Mouse (Mus musculus) urinary bladder, postnatal 4 days (tissue): ENCODE measurements at regions not wholly inside any gene's neighbourhood (a gene's known extent, or its start where the extent isn't known, plus 50 kb on each side); places are given as distances from the start of the nearest gene placed in this dataset.

ENCODE experiments used
- DNase-seq, 2 experiments: peaks; one replicate each; pipeline ENCODE4 v3.0.0; 2021 to 2022; ENCODE audit warnings: low spot score in 2 of 2

DNA sequence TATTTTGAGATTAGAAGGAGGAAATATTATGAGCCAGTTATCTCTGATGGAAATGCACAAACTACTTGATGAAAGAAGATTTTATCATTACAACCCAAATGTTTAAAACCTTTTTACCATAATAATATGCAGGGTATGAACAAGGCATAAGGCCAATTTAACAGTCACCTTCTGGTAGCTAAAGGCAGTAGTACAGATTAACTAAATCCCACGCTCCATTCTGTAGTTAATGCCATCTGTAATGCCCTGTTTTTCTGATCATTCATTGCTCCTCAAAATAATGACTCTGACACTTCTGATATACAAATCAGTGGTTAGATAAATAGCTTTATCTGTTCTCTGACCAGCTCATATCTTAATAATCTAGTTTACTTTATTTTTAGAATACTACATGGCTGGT, 987.8 kb downstream of the Pcdh7 start:
- DNase-seq: no peak

DNA sequence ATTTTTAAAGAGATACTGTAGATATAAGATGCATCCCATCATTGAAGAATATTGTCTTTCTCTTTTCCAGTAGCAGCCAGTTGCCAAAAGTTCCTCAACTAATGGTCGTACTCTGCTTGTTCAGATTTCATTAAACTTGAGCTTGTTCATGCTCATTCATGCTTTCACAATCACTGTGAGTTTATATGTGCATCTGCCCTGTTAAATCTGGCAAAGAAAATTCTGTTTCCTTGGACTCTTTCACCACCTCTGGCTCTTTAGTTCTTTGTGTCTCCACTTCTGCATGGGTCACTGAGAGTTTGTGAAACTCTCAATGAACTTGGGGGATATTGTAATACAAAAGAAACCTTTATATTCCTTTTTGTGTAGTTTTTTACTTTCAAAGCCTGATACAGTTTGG, 994.6 kb downstream of the Pcdh7 start:
- DNase-seq: no peak

DNA sequence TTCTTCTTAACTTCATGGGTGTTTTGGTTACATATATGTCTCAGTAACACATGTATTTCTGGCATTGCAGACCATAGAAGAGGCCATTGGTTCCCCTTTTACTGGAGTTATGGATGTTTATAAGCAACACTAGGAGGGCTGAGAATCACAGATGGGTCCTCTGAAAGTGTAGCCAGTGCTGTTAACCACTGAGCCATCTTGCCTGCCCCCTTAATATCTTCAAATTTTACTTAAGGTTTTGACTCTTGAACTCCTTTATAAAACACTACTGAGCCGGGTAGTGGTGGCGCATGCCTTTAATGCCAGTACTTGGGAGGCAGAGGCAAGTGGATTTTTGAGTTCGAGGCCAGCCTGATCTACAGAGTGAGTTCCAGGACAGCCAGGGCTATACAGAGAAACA, 1015.6 kb downstream of the Pcdh7 start:
- DNase-seq: no peak

DNA sequence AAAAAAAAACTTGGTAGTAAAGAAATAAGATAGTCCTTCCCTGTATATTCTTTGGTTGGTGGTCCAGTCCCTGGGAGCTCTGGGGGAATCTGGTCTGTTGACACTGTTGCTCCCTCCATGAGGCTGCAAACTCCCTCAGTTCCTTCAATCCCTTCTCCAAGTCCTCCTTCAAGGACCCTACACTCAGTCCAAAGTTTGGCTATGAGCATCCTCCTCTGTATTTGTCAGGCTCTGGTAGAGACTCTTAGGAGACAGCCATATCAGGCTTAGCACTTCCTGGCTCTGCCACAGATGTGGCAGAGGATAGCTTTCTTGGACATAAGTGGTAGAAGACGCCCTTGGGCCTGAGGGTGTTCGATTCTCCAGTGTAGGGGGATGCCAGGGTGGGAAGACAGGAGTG, 1016.2 kb downstream of the Pcdh7 start:
- DNase-seq: no peak

DNA sequence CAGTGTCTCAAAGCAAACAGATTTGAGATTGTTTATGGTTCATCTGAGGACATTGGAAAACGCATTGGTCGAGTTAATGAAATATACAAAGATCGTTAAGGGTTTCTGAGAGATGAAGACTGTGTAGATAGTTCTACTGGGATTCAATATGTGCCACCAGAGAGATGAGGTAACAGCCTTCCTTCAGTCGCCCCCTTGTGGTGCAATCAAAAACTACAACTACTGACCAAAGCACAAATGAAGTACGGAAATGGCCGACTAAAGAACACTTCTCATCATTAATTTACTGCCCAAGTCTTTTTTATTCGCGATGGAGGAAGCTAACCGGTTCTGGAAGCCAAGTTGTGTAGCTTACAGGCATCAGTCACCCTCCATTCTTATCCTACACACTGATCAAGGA, 1018.8 kb downstream of the Pcdh7 start:
- peak in 1 of 2 experiments; percentile 74 for DNase-seq

DNA sequence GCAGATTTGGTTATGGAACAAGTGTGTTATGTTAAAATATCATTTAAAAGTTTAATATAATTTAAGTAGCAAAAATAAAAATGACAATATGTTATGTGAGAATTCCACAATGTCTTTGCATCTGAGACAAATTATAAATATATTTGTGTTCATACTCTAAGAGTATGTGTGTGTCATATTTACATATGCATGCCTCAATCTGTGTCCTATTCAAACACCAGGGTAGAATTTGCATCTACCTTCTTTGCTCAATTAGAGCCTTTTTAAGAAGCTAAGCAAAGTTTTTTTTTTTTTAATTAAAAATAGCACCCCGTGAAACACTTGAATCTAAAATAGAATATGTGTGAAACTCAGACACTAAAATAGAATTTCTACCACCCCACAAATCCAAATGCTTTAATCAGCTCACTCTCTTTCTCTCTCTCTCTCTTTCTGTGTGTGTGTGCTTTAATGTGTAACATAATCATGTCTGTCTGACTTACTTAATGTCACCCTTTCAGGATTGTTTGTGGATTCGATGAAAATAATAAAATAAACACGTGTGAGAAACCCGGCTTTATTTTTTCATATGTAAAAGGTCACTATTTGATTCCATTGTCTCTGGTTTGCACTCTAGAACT, 1019.6 kb downstream of the Pcdh7 start:
- DNase-seq: no peak

DNA sequence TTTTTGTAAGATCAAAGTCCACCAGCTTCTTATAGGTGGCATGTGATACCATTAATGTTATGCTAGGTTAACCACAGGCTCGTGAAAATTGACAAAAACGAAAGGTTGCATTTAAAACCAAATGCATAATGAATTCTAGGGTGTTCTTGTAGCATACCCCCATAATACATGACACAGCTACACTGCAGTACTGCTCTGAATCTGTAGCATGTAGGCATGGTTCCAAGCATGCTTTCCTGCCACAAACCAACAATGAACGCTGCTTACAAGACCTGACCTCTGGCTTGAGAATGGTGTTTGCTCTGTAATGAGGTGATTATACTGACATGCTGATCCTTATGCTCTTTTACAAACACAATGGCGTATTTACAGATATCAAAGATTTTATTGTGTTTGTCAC, 1020.3 kb downstream of the Pcdh7 start:
- DNase-seq: no peak

DNA sequence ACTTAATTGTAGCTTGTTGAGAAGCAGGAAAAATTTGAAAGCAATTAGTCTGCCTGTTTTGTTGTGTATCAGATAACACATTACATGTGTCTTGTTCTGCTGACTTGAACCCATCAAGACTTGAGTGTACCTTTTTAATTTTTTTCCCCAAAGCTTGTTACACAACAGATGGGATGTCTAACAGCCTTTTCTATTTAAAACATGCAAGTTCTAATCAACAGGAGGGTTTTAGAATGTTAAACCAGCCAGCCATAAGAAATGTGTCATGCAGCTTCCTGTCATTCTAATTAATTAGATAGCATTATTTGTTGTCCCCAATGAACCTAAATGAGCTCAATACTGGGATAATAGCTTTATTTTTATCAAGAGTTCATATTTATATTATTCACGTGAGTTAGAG, 1023.0 kb downstream of the Pcdh7 start:
- no peak for DNase-seq

DNA sequence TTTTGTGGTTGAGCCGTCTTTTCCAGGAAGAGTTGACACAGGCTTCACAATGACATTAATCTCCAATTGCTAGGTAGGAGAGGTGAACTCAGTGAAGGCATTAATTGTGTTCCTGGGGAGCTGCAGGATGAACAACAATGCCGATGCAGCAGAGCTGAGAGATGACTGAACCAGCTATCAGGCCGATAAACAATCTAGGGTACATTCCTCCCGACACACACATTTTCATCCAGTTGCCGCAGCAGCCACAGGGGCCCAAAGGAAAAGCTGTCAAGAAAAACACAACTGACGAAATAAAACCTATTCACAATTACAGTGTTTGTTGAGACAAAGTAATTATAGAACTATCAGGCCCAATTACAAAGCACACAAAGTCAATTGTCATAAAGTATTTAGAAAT, 1029.9 kb downstream of the Pcdh7 start:
- DNase-seq: no peak

DNA sequence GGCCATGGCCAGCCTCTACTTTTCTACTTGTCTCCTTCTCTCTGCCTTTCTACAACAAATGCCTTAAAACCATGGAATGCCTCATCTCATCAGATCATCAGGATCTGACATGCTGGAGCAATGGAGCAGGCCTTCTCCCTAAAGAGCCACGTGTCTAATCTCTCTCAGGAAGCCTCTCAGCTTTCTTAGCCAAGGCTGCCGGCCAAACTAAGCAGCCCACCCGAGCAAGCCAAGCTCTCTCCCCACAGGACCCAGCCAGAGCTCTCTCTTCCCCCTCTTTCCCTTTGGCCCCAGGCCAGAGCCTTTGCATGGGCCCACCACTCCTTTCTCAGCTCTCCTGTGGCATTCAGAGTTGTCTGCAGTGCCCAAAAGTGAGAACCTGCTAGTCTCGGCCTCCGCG, 1034.0 kb downstream of the Pcdh7 start:
- no peak for DNase-seq
